Mouse (Mus musculus): ENCODE results near the gene Pxdn. TPM values are rescaled to one million over a fixed set of nuclear protein-coding genes. Genes with fewer than 3 reads are reported as not detected.

Pxdn gene
- total RNA-seq (2021): 91.9 and 104 TPM in 2 replicates
- long read RNA-seq, partial matches to known transcripts: 3 of 6 reads
- long read RNA-seq, other reads (novel, unspliced or antisense): 3 of 6 reads

DNA sequence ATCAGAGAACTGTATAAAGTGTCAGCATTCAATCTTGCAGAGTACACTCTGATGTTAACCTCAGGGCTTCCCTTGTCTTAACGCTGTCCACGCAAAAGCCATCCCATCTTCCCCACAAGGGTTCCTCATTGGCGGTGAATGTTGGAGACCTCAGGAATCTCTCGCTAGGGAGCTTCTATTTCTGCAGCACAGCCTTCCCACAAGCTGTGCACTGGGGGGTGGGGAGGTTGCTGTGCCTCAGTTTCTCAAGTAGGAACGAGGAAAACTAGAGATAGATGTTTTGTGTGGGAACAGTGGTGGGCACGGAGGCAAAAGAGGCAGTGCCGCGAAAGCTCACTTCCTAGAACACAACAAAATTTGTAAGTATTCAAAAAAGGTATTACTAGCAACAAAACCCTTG lies at the start of gene Pxdn:
TSS of gene Pxdn (plus strand) at position 301 of the 400 bp plus-strand sequence.
- no peak for DNase-seq

DNA sequence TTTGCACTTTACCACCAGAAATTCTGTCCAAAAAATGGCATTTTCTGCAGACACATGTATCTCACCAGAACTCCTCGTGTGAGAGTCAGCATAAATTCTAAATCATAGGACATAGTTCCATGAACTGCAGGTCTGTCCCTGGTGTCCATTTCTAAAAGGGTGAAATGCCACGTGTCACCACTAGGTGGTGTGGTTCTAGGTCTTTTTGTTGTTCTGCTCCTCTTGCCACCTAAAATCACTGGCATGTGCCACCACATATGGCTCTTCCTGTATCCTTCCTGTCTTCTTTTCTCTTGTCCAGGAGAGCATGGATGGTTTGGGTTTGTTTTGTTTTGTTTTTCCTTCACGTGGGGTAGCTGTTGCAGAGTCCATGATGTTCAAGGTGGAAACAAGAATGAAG lies 42.7 kb upstream of the Pxdn start:
- DNase-seq: peak; percentile 26

DNA sequence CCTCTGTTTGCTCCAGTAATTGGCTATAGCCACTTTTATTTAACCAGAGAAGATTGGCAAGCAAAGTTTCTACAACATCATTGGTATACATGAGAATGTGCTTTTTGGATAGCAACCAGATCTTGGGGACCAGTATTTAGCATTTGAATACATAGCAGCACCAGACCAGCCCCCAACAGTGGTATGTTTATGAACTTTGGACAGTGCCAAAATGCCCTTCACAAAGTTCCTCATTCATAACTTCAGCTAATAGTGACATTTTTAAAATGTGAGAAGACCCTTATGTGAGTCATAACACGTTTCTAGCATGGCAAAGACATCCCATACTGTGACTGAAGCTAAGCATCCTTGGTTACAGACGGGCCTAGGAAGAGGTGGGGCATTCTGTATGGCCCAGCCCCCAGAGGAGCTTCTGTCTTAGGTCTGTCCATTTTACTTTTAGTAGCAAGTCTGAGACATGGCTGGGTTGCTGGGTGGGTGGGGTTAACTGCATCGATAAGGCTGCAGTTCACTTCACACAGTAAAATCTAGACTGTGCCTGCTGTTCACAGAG lies 39.8 kb upstream of the Pxdn start:
- no peak for DNase-seq

DNA sequence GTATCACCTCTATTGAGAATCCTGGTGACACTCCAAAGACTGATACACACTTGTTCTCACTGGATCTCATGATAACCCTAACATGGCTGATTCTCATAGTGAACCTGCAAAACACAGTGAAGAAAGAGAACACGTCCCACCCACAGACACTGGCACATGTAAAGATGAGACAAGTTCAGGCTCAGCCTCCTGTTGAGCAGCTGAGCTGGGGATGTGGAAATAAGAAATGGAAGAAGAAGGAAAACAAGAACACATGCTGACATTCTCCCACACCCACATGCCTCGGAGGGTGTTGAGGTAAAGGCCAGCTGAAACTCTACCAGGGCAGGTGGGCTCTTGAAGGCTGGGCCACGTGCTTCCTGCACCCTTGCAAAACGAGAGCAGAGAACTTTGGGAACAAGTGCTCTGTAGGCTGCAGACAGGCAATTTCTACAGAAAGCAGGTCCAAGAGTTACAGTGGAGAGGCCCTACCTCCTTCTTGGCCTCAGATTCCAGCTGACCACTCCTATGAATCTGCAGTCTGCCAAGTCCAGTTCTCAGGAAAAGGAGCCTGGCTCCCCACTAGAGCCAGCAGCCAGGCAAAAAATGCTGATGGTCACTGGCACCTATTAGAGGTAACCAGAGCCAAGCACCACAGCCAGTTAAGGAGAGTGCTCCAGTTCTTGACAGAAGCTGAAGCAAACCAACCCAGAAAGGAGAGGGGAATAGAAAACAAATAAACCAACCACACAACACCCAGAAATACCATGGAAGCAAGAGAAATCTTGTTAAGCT lies 33.1 kb upstream of the Pxdn start:
- no peak for DNase-seq

- peak; percentile 58 for DNase-seq
These were observed 30.4 kb upstream of the Pxdn start for GRCm38 (mm10) chr12:29907056-29907455.

- no peak for DNase-seq
These were observed 21.3 kb upstream of the Pxdn start for GRCm38 (mm10) chr12:29916139-29916538.

DNA sequence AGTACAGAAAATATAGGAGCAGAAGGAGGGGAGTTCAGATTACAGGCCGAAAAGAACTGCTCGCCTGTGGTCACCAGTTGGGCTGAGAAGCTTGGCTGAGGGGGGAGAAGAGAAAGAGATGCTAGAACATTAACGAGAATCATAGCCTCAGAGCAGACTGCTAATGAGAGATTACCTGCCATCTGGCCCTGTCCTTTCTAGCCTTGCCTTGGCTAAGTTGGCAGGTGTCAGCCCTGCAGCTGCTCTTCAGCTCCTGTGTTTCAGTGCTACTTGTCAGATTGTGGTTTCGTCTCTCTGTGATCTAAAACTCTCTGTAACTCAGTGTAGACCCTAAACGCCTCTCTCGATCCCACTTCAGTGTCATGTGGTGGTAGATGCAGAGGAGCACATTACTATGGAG lies 20.6 kb upstream of the Pxdn start:
- no peak for DNase-seq

- no peak for DNase-seq
These were observed 17.1 kb upstream of the Pxdn start for GRCm38 (mm10) chr12:29920298-29920697.

- no peak for DNase-seq
These were observed 15.9 kb upstream of the Pxdn start for GRCm38 (mm10) chr12:29921481-29921880.

DNA sequence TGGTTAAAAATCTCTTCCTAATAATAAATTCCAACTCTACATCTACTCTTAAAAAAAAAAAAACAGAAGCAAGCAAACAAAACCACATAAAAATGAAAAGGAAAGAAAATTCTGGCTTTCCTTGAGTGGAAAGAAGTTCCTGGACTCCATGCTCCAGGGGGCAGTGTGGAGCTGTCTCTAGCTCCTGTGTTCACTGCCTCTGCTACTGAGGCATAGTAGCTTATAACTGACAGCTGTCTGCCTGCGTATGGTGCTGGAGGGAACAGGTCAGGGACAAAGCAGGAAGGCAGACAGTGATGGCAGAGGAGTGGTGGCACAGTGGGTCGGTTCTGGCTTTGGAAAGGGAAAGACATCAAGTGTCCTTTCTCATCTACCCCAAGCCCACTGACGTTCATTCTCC lies 10.5 kb upstream of the Pxdn start:
- peak; percentile 72 for DNase-seq

DNA sequence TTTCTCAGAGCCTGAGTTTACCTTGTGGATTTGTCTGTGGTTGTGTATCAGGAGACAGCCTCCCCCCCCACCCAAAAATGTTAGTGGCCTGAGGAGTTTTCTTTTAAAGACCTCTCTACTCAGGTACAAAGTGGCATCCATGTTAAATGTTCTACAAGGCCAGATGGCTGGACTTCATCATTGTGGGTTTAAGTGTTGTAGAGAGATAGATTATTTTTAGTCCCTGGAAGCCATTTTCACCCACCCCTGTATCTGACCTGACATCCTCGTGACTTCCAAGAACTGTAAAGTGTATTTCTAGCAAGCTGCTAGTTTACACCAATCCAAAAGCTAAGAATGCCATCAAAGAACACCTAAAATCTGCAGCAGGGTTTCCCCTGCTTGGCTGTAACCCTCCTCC lies 6.8 kb upstream of the Pxdn start:
- no peak for DNase-seq

DNA sequence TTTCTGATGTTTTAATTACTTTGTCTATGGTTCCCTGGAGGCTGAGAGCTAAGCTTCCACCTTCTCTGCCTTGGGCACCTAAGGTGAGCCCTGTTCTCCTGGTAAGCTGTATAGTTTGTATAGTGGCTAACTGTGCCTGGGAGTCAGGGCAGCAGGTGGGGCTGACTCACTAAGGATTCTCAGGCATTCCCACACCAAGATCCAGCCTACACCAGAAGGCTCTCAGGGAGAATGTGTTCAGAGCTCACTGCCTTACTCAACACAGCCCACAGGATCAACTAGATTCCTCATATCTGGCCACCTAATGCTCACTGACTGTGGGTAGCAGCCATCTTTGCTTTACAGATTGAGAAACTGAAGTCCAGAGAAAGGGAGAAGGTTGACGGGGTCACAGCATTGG lies 4.5 kb upstream of the Pxdn start:
- no peak for DNase-seq

- no peak for DNase-seq
These were observed 3.9 kb upstream of the Pxdn start for GRCm38 (mm10) chr12:29933501-29933900.

GRCm38 (mm10) chr12:29934120-29934581 lies 3.3 kb upstream of the Pxdn start:
- DNase-seq: no peak

- peak; percentile 75 for DNase-seq
These were observed 505 bp downstream of the Pxdn start for GRCm38 (mm10) chr12:29937851-29938375.

DNA sequence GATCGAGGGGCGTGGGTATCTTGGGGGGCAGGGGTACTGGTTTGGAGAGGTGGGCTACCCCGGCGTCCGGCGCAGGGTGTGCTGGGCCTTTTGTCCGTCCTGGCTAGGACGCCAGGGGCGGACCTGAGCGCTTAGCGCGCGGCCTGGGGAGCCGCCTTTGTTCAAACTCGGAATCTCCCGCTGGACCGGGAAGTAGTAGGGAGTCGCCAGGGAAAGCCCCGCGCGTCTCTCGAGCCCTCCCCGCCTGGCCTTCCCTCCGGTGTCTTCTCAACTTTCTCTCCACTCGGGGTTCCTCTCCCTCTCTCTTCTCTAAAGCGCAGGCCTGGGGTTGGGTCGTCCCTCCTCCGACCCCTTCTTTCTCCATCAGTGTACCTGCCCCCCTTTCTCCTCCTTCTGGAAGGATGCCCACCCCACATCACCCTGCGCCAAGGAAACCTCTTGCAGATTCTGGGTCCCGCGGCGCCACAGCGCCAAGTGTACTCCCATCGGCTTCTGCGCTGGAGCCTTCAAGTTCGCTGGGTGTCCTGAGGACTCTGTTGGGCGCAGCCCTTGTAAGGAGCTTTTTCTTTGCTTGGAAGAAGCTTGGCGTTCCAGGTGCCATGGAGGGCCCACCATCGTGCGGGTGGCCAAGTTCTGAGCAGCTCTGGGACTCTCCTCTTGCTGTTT lies 1.1 kb downstream of the Pxdn start:
- DNase-seq: peak; percentile 73

DNA sequence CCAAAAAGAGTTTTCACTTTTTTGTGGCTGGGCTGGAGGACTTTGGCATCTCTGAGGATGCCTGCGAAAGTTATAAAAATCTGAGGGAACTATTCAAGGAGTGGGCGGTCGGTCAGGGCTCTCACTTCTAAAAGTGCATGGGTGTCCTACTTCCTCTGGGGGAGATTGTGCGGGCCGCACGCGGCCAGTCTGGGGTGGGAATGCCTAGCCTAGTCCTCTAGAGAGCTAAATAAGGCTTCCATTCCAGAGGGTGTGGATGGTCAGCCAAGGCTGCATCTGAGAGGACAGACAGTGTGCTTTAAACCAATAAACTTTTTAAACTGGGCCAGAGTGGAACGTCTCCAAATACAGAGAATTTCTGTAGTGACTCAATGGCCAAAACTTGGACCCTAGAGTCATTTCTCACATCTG lies 1.9 kb downstream of the Pxdn start:
- no peak for DNase-seq

DNA sequence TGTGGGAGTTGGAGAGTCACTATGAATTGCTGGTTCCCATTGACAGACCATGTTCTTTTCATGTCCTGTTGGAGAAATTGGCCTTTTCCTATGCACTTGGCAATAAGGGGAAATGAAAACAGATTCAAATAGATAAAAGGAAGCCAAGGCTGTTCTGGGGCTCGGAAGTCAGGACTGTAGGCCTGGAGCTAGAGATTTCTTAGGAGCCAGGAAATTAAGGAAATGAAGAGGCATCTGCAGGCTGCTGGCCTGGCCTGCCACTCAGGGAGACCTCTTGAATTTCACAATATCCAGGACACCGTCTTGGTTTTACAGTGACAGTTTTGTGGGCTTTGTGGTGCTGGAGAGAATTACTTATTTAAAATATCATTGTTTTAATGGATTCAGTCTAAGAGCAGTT lies 5.0 kb downstream of the Pxdn start:
- no peak for DNase-seq

- DNase-seq: no peak
These were observed 7.2 kb downstream of the Pxdn start for GRCm38 (mm10) chr12:29944650-29945049.

DNA sequence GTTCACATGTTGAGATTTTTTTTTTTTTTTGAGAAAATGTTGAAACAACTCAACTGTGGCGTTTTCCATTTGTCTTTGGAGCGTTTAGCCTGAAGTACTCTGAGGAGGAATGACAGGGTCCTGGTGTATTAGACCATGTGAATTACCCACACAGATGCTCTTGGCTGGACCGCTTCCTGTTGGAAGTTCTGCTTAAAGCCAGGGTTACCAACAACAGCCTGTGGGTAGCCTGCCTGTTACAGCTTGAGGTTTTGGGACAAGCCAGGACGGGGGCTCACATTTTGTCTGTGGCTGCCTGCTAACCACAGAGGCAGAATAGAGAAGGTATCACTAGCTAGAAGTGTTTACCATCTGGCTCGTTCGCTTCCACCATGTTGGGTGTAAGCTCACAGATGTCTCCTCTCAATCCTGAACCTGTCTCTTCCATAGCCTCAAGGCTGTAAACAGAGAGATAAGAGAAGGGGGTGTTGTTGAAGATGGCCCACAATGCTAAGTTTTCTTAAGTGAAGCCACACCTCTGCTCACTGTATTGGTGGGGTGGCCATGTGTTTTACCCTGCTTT lies 7.9 kb downstream of the Pxdn start:
- no peak for DNase-seq

GRCm38 (mm10) chr12:29951043-29951442 lies 13.6 kb downstream of the Pxdn start:
- no peak for DNase-seq

- DNase-seq: no peak
These were observed 14.1 kb downstream of the Pxdn start for GRCm38 (mm10) chr12:29951485-29951884.

- DNase-seq: peak; percentile 85
These were observed 14.7 kb downstream of the Pxdn start for GRCm38 (mm10) chr12:29952102-29952501.
